Mouse (Mus musculus) left cerebral cortex, postnatal 25 days (tissue): ENCODE results near the gene Crtc3. TPM values are rescaled to one million over a fixed set of nuclear protein-coding genes. Genes with fewer than 3 reads are reported as not detected.

Source experiments
- total RNA-seq, 2 experiments: library from RNA; stranded (reverse); gene quantifications; 2 replicates each; pipeline ENCODE4 v1.2.3; 2021

The Crtc3 gene
- total RNA-seq, 2 experiments from 2014 or later, result 12.7 to 13.4 TPM

Other genes starting within 250 kb of the Crtc3 start
- gene Blm, start 153.8 kb downstream of the Crtc3 start, total RNA-seq, result 1 to 10 TPM; 3.1 to 4.3 TPM
- 10 to 100 TPM; 20.3 to 22.0 TPM for gene Iqgap1, start 137.1 kb upstream of the Crtc3 start, total RNA-seq
- gene Zscan2, start 172.0 kb upstream of the Crtc3 start, total RNA-seq, result 10 to 100 TPM; 11.5 to 15.5 TPM
- gene Wdr73, start 212.4 kb upstream of the Crtc3 start, total RNA-seq, result 10 to 100 TPM; 25.3 to 25.4 TPM
- gene Nmb, start 216.2 kb upstream of the Crtc3 start, total RNA-seq, result 1 to 10 TPM; 5.8 to 6.8 TPM